Mouse (Mus musculus): ENCODE data around the gene Pcnx. TPM values are rescaled to one million over a fixed set of nuclear protein-coding genes. Genes with fewer than 3 reads are reported as not detected.

Pcnx gene
- polyA plus RNA-seq, 3 experiments from 2014 or later = 3.3 to 14.3 (median 12.6) TPM

DNA sequence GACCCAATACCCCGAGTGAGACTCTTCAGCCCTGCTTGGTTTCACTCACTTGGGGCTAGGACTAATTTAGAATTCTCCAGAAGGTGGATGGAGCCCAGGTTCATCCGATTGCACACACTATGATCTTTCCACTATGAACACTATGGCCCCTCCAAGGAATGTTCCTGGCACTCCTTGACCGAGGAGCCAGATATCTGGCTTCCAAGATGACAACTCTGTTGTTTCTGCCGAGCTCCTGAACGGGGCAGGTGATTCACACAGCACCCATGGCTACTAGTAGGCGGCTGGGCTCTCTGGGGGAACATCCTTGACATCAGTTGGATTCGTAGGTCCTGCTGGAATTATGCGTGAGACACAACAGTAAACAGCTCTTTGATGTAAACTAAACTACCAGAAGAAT is 4.8 kb upstream of the Pcnx start:
- ATAC-seq = no peak

DNA sequence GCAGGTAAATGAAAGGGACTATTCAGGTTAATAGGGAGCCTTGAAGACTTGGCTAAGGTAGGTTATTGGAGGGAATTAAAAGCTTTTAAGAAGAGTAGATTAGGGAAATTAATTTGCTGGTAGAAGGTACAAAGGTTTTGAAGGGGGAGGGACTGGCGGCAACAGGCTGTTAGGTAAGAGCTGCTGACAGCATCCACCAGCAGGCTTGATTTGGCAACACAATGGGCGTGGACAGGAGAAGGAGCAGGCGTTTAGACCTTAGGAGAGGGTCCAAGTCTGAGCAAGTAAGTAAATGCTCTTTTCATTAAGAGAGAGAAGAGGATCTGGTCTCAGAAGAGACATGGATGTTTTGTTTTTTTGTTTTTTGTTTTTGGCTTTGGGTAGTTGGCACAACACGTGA is 3.1 kb upstream of the Pcnx start:
- ATAC-seq = no peak

DNA sequence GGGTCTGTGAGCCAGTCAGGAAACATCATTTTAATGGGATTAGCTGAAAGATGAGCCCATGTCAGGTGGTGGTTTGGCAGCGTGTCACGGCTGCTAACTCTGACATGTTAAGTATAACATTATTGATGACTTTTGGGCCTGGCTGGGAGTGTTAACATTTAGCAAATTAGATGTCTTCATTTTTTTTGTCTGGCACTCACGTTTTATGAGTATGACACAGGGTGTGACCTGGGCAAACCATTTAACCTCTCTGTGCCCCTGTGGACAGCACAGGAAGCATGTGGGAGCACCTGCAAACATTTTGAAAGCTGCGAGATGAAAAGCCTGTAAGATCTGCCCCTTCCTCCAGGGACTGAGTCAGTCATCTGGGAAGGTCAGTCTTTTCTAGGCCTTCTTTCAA is 2.6 kb upstream of the Pcnx start:
- no peak for ATAC-seq

DNA sequence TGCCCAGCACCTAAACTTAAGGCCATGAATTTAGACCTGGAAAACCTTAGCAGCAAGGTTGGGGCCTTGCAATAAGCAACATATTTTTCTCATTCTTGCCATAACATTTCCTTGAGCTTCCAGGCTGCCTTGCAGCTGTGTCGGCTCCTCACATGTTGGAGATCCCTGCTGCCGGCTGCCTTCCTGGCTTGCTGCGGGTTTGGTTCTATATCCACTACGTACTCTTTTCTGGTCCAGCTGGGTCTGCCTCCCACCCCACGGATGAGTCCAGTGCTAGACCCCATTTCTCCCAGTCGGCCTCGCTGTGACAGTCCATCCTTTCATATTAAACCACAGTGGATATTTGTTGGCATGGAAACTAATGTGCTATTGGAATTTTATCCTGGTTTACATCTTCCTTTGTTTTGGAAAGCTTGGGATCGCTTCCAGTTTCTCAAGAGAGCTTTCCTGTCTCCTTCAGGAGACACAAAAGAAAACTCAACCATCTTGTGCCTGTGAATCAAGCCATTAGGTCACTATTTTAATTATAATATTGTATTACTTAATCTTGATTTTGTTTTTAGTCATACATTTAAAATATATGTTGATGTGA is 1.7 kb upstream of the Pcnx start:
- no peak for ATAC-seq

DNA sequence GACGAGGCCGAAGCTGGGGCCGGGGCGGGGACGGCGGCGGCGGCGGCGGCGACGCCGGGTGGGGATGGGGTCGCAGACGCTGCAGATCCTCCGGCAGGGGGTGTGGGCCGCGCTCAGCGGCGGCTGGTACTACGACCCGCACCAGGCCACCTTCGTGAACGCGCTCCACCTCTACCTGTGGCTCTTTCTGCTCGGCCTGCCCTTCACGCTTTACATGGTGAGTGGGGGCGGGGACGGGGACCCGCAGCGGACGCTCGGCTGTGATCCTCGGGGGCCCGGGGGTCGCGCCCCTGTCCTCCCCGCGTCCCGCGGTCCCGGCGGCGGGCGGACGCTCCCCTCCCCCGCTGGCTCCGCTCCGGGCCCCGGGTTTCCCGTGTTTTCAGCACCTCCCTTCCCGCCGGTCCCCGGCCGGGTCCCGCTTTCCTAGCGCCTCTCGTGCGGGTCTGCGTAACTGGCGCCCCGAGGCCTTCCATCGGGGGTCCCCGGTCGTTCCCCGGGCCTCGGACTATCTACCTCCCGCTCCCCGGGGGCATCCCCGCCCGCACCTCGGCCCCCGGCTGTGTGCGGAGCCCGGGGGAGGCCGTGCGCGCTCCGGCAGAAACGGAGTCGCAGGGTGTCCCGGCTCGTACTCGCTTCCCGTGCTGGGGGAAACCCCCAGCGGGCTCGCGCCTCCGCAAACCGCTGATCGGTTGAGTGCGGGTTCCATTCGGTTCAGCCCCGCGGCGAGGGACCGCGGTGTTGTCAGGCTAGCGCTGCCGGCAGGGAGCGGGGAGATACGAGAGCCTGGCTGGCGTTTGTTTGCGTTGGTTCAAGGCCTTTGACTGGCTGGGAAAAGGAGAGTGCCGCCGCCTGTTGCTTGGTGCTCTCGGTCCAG is 722 bp downstream of the Pcnx start:
- ATAC-seq = peak; percentile 70

DNA sequence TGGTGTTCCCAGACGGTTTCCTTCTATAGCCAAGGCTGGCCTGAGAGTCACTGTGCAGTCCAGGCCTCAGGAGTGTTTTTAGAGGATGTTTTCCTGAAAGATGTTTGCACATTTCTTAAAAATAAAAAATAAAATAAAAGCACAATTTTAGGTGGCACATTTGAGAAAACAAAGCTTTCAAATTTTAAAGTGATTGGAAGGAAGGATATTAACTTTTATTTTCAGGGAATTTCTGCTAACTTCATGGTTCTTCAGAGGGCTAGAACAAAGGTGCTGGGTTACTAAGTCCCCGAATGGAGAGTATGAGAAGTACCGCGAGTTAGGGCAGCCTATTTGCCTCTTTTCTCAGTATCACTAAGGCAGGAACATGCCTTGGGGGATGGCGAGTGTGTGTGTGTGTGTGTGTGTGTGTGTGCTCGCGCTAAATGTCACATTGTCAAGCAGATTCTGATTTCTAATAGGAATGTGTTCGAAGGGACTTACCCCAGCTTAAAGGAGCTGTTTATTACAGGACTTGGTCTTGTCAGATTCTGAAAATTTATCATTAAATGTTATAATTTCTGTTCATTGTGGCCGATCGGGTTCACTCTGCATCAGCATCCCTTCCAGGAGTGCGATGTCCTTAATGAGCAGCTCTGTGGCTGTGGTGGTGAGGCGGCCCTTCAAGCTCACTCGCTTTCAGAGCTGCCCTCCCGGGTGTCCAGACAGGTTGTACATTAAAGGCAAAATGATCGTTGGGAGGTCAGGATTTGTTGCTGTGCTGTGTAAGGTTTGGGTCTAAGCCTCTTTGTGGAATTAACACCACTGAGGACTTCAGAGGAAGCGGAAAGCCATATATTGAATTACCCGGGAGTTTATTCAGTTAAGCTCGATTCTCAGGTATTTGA is 1.6 kb downstream of the Pcnx start:
- ATAC-seq = no peak

DNA sequence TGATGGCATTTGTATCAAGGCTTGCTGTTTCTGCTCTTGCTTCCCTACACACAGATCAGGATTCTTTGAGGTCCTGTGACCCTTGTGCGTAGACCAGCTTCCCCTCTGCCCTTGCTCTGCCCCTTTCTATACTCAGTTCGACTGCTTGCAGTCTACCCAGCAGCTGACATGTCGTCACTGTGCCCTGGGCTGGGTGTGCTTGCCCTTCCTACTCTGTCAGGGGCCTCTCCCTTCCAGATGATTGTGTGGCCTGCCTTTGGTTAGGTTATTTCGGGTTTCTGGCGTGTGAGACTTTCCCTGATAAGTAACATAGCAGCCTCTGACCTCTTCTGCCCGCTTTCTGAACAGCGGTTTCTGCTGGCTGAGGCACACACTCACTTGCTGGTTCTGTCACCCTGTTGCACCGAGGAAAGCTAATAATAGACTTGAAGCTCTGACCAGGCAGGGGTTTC is 2.6 kb downstream of the Pcnx start:
- no peak for ATAC-seq

DNA sequence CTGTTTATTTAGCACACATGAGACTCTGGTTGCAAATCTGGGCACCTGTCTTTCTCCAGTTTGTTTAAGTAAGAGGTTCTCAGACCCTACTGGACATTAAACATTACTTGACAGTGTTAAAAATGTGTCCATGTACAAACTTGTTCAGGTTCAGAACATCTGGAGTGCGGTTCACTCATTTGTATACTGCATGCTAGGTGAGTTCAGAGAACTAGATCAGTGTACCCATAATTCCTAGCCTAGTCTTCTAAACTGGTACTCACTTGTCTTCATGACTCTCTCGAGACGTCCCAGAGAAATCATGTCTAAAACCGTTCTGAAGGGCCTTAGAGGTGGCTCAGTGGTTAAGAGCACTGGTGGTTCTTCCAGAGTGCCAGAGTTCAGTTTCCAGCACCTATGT is 4.1 kb downstream of the Pcnx start:
- ATAC-seq = no peak

DNA sequence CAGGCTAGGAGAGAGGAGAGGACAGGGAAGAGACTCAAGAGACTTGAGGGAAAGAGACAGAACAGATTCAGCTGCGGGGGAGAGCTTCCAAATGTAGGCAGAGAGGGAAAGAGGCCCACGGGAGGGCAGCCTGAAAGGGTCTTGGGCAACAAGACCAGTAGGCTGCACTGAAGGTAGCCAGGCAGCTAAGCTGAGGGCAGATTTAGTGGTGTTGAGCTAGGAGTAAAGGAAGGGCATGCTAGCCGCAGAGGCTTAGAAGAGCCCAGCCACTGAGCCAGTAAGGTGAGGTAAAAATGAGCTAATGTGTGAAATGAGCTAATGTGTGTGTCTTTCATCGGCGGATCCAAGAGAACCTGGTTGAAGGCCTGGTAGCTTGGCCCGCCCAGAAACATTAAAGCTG is 5.4 kb downstream of the Pcnx start:
- ATAC-seq = no peak

DNA sequence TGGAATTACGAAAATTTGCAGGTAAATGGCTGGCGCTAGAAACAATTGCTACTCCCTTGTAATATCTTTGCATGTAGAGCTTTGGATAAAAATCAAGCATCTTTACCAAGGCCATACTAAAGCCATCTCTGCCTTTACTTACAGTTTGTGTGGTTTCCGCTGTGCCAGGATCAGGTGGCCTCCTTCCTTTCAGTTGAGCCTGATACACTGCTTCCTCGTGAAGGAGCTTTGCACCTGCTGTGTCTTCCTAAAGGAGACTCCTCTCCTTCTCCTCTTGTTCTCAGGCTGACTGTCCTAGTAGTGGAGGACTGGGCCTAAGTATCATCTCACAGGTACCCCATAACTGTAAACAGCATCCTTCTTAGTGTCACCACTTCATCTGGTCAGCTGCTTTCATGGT is 7.5 kb downstream of the Pcnx start:
- ATAC-seq = no peak

DNA sequence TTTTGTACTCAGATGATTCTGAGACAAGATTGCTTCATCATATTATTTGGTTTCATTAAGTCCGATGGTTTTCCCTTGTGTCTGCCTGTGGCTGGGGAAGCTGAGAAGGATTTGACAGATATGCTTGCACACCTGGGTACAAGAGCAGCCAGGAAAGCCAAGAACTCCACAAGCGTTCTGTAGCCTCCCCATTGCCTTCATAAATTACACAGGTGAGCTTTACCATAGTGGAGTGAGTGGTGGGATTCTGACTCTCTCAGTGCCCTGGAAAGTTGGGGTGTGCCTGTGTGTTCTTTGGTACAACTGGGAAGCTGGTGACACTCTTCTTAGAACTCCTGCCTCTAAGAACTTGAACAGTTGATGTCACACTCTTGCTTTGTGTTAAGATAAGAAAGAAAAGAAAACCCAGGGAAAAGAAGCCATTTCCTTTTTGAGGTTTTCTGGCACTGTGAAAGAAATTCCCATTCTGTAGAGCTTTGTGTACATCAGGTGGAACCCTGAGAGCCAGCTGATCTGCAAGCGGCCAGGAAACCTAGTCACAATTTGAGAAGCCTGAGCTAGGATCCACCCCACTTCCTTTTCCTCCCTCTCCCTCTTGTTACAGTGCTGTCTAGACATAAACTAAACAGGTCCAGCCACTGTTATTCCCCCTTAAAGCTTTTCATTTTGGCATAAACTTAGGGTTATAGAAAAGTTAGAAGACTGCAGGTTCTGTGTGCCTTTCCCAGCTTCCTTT is 9.6 kb downstream of the Pcnx start:
- no peak for ATAC-seq

DNA sequence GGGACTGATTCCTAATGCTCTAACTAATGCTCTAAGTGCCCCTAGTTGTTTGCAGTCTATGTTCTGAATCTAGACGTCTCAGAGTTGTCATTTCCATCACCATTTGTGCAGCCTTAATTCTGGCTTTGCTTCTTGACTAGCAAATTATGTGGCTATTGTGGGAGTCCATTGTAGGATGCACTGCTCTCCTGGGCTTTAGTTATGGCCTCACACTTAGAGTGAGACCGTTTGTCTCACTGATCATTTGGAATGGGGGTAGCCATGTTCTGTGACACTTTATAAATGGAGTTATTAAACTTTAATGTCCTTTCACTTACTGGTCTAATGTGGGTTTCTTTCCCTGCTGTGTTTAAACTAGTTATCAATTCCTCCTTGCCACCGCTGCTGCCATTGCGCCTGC is 13.5 kb downstream of the Pcnx start:
- no peak for ATAC-seq

DNA sequence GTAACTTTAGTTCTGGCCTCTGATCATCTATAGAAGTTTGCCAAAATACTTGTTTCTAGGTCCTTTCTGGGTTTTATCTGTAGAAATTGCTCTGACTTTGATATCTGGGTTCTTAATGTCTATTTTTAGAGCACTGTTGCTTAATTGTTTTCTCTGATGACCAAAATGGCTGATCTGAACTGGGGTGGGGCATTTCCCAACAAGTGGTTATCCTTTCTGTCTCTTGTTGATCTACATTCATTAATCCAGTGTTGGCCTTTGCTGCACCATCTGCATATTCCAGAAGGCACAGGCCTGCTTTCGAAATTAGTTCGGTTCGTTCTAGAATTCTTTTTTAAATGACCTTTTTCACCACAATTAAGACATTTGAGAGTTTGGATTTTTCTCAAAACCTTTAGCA is 20.3 kb downstream of the Pcnx start:
- no peak for ATAC-seq

DNA sequence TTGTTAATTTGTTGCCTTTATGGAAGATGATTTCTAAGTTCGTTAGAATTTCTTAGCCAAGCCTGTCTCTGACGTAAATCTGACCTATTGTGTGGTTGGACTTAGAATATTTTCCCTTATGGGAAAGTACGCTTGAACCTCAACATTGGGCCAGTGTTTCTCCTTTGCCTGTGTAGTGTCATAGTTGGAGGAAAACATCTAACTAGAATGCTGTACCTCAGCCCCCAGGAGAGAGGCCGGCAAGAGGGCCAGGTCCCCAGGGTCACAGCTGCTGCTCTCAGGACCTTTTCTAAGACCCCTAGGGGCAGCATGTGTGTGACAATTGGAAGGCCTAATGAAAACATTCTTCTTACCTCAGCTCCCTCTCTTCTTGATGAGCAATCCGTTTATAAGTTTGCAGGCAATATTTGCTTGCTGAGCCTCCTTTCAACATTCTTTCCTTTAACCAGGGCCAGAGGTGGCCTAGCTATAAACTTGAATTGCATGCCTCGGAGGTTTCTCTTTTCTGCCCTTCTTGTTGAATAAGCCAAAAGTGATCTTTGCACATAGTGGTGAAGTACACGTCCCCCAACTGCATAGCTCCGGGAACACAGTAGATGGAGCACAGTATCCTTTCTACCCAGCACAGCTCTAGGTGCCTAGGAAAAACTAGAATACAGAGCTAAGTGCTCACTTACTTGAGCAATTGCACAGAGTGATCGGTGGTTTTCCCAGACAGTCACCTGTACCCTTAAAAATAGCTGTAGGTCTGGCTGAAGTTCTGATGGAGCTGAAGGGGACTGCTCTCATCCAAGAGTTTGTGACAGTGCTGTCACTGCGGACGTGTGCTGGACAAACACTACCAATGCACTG is 23.7 kb downstream of the Pcnx start:
- no peak for ATAC-seq

DNA sequence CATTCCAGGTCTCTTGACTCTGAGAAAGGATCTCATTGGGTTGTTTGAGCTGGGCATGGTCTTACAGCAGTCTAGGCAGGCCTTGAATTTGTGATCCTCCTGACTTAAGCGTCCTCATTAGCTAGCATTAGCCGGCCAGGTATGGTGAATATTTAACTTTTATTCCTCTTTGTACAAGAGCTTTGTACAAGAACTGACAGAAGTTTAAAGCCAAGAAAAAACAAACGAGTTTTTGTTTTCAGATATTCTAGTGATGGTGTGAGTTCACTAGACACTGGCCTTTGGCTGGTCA is 24.2 kb downstream of the Pcnx start:
- no peak for ATAC-seq

DNA sequence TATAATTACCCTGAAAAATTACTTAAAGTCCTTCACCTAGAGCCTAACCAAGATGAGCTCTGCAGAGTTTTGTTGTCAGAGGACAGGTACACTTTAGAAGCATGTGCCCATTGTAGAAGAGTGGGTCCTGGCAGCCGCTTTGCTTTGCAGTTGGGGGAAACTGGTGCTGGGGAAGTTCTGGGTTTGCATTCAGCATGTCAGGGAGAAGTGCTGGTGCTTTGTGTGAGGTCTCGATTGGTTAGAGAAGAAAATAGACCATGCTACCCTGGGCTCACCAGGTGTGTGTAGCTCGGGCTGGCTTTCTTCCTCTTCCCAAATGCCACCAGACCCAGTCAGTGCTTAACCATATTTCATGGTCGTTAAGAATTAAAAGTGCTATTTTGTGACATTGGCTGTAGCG is 25.2 kb downstream of the Pcnx start:
- ATAC-seq = no peak

DNA sequence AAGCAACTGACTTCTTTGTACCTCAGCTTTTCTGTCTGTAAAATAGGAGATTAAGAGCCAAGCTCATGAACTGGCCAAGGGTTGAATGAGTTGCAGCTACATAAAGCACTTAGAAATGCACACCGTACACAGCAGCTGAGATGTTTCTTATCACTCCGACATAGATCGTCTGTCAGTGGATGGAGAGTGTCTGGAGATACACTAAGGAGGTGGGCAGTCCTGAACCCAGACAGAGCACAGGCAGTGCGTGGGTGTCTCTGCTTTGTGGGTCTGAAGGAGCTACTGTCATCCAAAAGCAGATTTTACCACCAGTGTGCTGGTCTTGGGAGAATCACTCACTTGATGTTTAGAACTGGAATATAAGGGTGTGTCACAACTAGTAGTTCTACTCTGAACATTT is 26.2 kb downstream of the Pcnx start:
- no peak for ATAC-seq

DNA sequence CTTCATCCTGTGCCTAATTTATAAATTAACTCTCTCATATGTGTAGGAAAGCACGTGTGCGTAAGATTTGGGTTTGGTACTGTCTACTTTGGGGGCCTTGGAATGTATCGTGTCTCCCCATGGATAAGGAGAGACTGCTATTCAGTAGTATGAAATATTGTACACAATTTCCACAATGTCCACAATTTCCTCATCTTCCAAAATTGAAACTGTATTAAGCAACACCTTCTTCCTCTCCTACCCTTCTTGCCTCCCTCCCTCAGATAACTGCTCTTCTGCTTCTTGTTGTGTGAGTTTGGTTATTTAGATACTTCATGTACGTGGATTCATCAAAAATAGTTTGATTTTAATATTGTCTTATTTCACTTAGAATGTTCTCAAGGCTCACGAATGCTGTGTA is 29.1 kb downstream of the Pcnx start:
- no peak for ATAC-seq

DNA sequence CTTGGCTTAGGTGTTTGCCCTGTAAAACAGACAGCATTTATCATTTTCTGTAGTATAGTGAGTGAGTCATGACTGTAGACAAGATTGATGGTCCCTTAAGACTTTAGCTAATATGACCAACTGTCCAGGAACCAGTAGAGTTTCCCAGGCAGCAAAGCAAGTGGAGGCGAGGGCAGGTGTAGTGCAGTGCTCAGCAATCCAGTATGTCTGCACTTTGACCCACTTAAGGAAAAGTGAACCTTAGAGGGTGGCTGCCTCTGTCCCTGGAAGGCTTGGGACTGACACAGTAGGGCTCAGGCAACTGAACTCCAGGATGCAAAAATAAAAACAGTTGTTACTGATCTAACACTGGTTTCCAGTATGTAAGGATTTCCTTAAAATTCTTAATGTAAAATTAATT is 32.1 kb downstream of the Pcnx start:
- ATAC-seq = no peak

DNA sequence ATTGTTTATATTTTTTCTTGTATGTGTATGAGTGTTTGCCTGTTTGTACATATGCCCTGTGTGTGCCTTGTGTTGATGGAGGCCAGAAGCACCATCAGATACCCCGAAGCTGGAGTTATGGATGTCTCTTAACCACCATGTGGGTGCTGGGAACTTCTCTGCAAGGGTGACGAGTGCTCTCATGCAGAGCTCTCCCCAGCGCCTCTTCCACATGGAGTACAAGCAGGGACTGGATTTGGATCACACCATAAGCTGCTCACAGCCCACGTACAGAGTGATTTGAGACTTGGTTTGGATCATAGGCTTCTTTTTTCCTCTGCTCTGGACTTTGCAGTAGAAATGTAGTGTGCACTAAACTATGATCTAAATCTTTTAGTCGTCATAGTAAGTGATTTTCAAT is 34.5 kb downstream of the Pcnx start:
- no peak for ATAC-seq

DNA sequence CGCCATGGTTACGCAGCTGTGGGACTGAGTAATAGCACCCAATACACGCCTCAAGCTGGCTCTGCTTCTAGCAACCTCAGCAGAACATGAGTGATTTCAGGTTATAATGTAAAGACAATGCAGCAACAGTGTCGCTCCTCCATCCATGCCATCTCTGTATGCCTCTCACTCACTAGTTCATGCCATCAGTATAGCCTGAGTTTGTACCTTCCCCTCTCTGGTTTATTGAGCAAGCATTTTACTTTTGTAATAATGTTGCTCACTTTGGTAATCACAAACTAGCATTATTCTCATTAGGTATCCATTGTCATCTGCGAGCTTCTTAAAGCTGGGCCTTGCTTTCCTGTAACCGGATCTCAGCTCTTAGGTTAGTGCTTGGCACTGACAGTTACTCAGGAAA is 36.2 kb downstream of the Pcnx start:
- no peak for ATAC-seq

DNA sequence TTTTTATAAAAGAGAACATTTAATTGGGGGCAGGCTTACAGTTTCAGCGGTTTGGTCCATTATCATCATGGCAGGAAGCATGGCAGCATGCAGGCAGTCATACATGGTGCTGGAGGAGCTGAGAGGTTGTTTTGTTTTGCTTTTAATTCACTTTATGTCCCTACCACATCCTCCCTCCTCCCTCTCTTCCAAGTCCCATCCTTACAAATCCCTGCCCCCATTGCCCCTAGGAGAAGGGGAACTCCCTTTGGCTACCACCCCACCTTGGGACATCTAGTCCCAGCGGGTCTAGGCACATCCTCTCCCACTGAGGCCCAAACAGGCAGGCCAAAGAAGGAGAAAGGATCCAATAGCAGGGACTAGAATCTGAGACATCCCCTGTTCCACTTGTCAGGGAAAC is 44.6 kb downstream of the Pcnx start:
- no peak for ATAC-seq
